Mouse (Mus musculus) cerebellum, postnatal 25 days (tissue): ENCODE data around the gene Vmn2r6.
"Not testable (repeated sequence)": the region's sequence is repeated elsewhere in the genome, so short reads cannot be mapped to it uniquely, and the experiment has no call there.

Experiments used
- DNase-seq, 2 experiments: peaks; one replicate each; pipeline ENCODE4 v3.0.0; 2021; ENCODE audit warnings: mixed read lengths in 2 of 2

The Vmn2r6 gene

GRCm38 (mm10) chr3:64565730-64566129 lies at the start of gene Vmn2r6:
Gene Vmn2r6 (minus strand): TSS chr3:64565830.
- DNase-seq = not testable (repeated sequence)

- DNase-seq = peak; percentile 5 to 34
Measured at GRCm38 (mm10) chr3:64587618-64588017, 22.0 kb upstream of the Vmn2r6 start.

- DNase-seq = not testable (repeated sequence)
Measured at GRCm38 (mm10) chr3:64568793-64569192, 3.2 kb upstream of the Vmn2r6 start.

DNA sequence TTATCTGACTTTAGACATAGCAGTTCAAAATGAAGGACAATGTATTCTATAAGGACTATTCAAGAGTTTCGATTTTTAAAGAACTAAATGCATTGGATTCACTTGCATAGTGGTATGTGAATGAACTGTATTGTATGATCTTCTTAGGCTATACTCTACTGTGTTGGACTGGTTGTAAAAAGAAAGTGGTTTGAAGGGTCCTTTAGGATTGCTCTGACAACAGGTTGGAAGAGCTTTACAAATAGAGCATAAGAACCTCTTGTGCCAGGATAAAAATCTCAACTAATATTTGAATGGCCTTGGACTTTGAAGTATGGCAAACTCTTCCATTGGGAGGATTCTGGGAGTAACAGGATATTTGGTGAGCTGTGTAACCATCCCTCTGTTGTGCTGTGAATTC lies 42.0 kb downstream of the Vmn2r6 start:
- not testable (repeated sequence) for DNase-seq

DNA sequence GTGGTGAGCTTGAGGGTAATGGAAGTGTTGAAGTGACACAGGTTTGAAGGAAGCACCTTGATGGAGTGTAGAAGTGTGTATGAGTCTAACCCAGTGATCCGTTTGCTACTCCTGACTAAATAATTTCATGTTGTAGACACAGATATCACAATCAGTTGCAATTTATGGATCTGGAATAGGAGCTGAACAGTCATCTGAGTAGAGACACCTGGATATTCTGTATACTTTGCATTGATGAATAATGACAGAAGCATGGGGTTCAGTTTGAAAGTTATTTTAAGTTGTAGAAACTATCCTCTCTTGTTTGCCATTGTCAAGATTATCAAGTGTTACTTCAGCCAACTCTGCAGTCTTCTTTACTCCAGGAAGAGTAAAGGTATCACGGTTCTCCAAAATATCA lies 55.9 kb downstream of the Vmn2r6 start, which contains the start of gene Vmn2r5:
TSS of gene Vmn2r5 (minus strand) at position 101 of the 400 bp plus-strand sequence.
- not testable (repeated sequence) for DNase-seq
